Mouse (Mus musculus): ENCODE measurements at regions not wholly inside any gene's neighbourhood (a gene's known extent, or its start where the extent isn't known, plus 50 kb on each side); places are given as distances from the start of the nearest gene placed in this dataset.

GRCm38 (mm10) chrX:166945476-166945875, 263.6 kb downstream of the Tmsb4x start:
- TF ChIP-seq POLR2A (IDR thresholded peaks at IDR 0.05; ENCODE audit: insufficient read depth, low read depth, low read length) = no peak
- no peak for TF ChIP-seq CTCF (IDR thresholded peaks at IDR 0.05)
